ENCODE assay signal across 18 mouse cellular contexts in the genomic region with DNA sequence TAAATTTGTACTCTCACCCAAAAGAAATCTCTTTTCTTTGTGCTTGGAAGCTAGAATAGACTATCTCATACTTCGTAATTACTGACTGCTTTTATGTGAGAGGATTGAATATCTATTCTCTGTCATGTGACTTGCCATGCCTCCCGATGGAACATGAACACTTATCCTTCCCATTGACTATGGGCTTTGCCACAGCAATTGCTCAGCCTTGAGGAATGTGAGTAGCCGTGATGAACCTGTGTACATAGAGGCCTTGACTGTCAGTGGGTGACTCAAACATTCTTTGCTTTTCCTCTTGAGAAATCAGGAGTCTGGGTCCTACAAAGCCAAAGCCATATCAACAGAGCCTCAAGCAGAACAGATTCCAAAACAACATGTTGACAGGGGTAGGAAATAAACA. TPM values are rescaled to one million over a fixed set of nuclear protein-coding genes. Genes with fewer than 3 reads are reported as not detected.
A peak's percentile ranks its signal among the peaks of the same experiment; 100 is the strongest.
DNase-seq lines count a peak whose midpoint lies in the region; ATAC-seq and TF ChIP-seq lines count a peak whose summit lies in the region.
"Had no signal": no experiment of that assay in that cellular context is flagged by ENCODE, and none has a peak within 500 bp of the region (broad histone marks: within the 10 kb centered on the region; RNA-seq: fewer than 3 reads in every experiment).

No protein-coding gene starts in this region.

- TF ChIP-seq POLR2A in myocyte (IDR thresholded peaks at IDR 0.05; ENCODE audit: insufficient read length, low read depth) = no peak
- no peak for TF ChIP-seq POLR2A in kidney, adult 2 months (IDR thresholded peaks at IDR 0.05; ENCODE audit: low read depth, low read length)

- no peak overlapping the region for H3K4me3 ChIP-seq in gastrocnemius, adult 2 months
- H3K4me3 ChIP-seq in midbrain, embryonic 13.5 days (replicated peaks) = no peak overlapping the region
- no peak overlapping the region for H3K4me3 ChIP-seq in midbrain, embryonic 10.5 days
- no peak overlapping the region for H3K4me3 ChIP-seq in myocyte
- H3K4me3 ChIP-seq in kidney, adult 2 months (ENCODE audit: insufficient read depth, low read depth, low read length) = no peak overlapping the region
- H3K4me3 ChIP-seq: embryonic facial prominence, embryonic 15.5 days; heart, embryonic 13.5 days; midbrain, embryonic 12.5 days had no signal

- H3K9ac ChIP-seq in midbrain, embryonic 13.5 days (replicated peaks) = no peak overlapping the region
- H3K9ac ChIP-seq: embryonic facial prominence, embryonic 15.5 days; heart, embryonic 13.5 days; midbrain, embryonic 12.5 days had no signal

- intact Hi-C loops in gastrocnemius, adult 2 months (cut with DNase I) = no loop called here

- H3K9me3 ChIP-seq in midbrain, embryonic 13.5 days = no peaks in the 10 kb centered on the region
- H3K9me3 ChIP-seq in midbrain, embryonic 10.5 days (replicated peaks) = no peaks in the 10 kb centered on the region
- H3K9me3 ChIP-seq: embryonic facial prominence, embryonic 15.5 days; heart, embryonic 13.5 days; midbrain, embryonic 12.5 days had no signal

- H3ac ChIP-seq in myocyte (ENCODE audit: control insufficient read depth, insufficient read length) = no peak overlapping the region

- DNase-seq in gastrocnemius, adult 2 months = peak; percentile 18
- DNase-seq in gastrocnemius, adult 8-10 months (ENCODE audit: low spot score in 2 of 2) = no peak
- no peak for DNase-seq in midbrain, embryonic 10.5 days (ENCODE audit: low spot score)
- DNase-seq in adrenal gland, postnatal 14 days = peak; percentile 34
- no peak for DNase-seq in kidney, adult 2 months
- DNase-seq in thymus, postnatal 4 days = no peak
- DNase-seq: cerebellum, postnatal 25 days; gastrocnemius, postnatal 14 days; lung, postnatal 10 days; right cerebral cortex, postnatal 14 days had no signal

- no peaks in the 10 kb centered on the region for H3K79me2 ChIP-seq in myocyte (ENCODE audit: control insufficient read depth, insufficient read depth)

- H3K36me3 ChIP-seq in midbrain, embryonic 13.5 days = no peaks in the 10 kb centered on the region
- H3K36me3 ChIP-seq in midbrain, embryonic 10.5 days = no peaks in the 10 kb centered on the region
- H3K36me3 ChIP-seq in myocyte (ENCODE audit: control insufficient read depth, insufficient read depth) = no peaks in the 10 kb centered on the region
- peaks cover 1% of the 10 kb centered on the region for H3K36me3 ChIP-seq in kidney, adult 2 months (ENCODE audit: control insufficient read depth, insufficient read depth, low read length)
- H3K36me3 ChIP-seq: embryonic facial prominence, embryonic 15.5 days; heart, embryonic 13.5 days; midbrain, embryonic 12.5 days had no signal

- 66% methylated on average over 3 of the region's 3 CpGs for WGBS in midbrain, embryonic 13.5 days
- 82% methylated on average over 3 of the region's 3 CpGs for WGBS in midbrain, embryonic 10.5 days
- WGBS in kidney, adult 2 months = 69% methylated on average over 3 of the region's 3 CpGs

- no peak overlapping the region for H3K4me2 ChIP-seq in midbrain, embryonic 13.5 days (replicated peaks)
- peak overlapping the region; percentile 39 for H3K4me2 ChIP-seq in myocyte (ENCODE audit: low read depth)
- H3K4me2 ChIP-seq: embryonic facial prominence, embryonic 15.5 days; heart, embryonic 13.5 days; liver, embryonic 11.5 days; midbrain, embryonic 12.5 days had no signal

- ATAC-seq in midbrain, embryonic 13.5 days = 0 out of 2 replicates have a peak, but pooled peaks have one; percentile 27
- ATAC-seq: CD4-positive, CD25-positive, alpha-beta regulatory T cell, adult 4 months; forebrain, embryonic 16.5 days had no signal

- no peak for TF ChIP-seq CTCF in gastrocnemius, adult 2 months (IDR thresholded peaks at IDR 0.05)
- TF ChIP-seq CTCF in kidney, adult 2 months (conservative IDR thresholded peaks at IDR 0.05; ENCODE audit: insufficient read depth, insufficient read length, low read depth, low read length) = no peak

- no peaks in the 10 kb centered on the region for H3K27me3 ChIP-seq in midbrain, embryonic 13.5 days
- no peaks in the 10 kb centered on the region for H3K27me3 ChIP-seq in midbrain, embryonic 10.5 days (ENCODE audit: low read depth, poor library complexity, severe bottlenecking)
- H3K27me3 ChIP-seq in myocyte (ENCODE audit: control insufficient read depth, insufficient read depth, insufficient read length) = no peaks in the 10 kb centered on the region
- no peaks in the 10 kb centered on the region for H3K27me3 ChIP-seq in kidney, adult 2 months (replicated peaks; ENCODE audit: control insufficient read depth, insufficient read depth, low read length)
- H3K27me3 ChIP-seq: embryonic facial prominence, embryonic 15.5 days; heart, embryonic 13.5 days; midbrain, embryonic 12.5 days had no signal

- peak overlapping the region; percentile 58; the same call in 1 of the 2 replicates for H3K27ac ChIP-seq in gastrocnemius, adult 2 months
- no peak overlapping the region for H3K27ac ChIP-seq in midbrain, embryonic 13.5 days
- H3K27ac ChIP-seq in midbrain, embryonic 10.5 days (replicated peaks) = no peak overlapping the region
- no peak overlapping the region for H3K27ac ChIP-seq in kidney, adult 2 months (ENCODE audit: insufficient read depth, low read depth, low read length)
- H3K27ac ChIP-seq: midbrain, embryonic 12.5 days had no signal

- H3K4me1 ChIP-seq in midbrain, embryonic 13.5 days (replicated peaks) = peaks cover 12% of the 10 kb centered on the region; the same call in 1 of the 2 replicates
- 0 out of 2 replicates have a peak, but pooled peaks cover 7% of the 10 kb centered on the region for H3K4me1 ChIP-seq in midbrain, embryonic 10.5 days
- no peaks in the 10 kb centered on the region for H3K4me1 ChIP-seq in kidney, adult 2 months (ENCODE audit: control insufficient read depth, insufficient read depth, low read length)
- H3K4me1 ChIP-seq: midbrain, embryonic 12.5 days had no signal

TF ChIP-seq in myocyte, 11 proteins besides CTCF, POLR2A, EP300 and RAD21:
- no peak for TF ChIP-seq TCF12 (IDR thresholded peaks at IDR 0.05; ENCODE audit: insufficient read depth, poor library complexity, severe bottlenecking)
- 0 out of 2 replicates have a peak, but pooled peaks have one; percentile 49 for TF ChIP-seq CEBPB (IDR thresholded peaks at IDR 0.05; ENCODE audit: insufficient read depth, poor library complexity, severe bottlenecking)
- peak; percentile 92 for TF ChIP-seq USF1 (IDR thresholded peaks at IDR 0.05; ENCODE audit: low read depth)

RNA-seq across cellular contexts. Expression of a gene that starts 40.7 kb away (rescaled TPM):
- total RNA-seq in gastrocnemius, adult 2 months (2021) = under 1 TPM; 0.05 to 0.06 TPM
- total RNA-seq in gastrocnemius, adult 8-10 months (2022) = under 1 TPM; 0.02 to 0.05 (median 0.04) TPM
- 0.43 and 0.48 TPM in 2 replicates for polyA plus RNA-seq in midbrain, embryonic 13.5 days (2015; fragmentation: Nextera tagmentation; extraction: Ambion mirVana)
- 0.48 and 0.50 TPM in 2 replicates for polyA plus RNA-seq in midbrain, embryonic 10.5 days (2016; fragmentation: Nextera tagmentation; extraction: Ambion mirVana)
- 0.41 and 0.90 TPM in 2 replicates for total RNA-seq in adrenal gland, postnatal 14 days (2021)
- polyA plus RNA-seq in myocyte (2012; fragmentation: generic; extraction: Trizol) = 0.23 TPM
- polyA plus RNA-seq in kidney, adult 2 months (2012; rRNA removed) = 56.2 and 62.6 TPM in 2 replicates

Comparison
In these comparisons a context has a peak if more than half of its experiments do, and no peak if none do; other contexts are left out.
1. DNase-seq: peak in gastrocnemius, adult 2 months (single experiment) and adrenal gland, postnatal 14 days (single experiment); none in gastrocnemius, adult 8-10 months (0 of 2), midbrain, embryonic 10.5 days (single experiment), kidney, adult 2 months (single experiment) and thymus, postnatal 4 days (single experiment).
2. RNA of a gene that starts 40.7 kb away (polyA plus RNA-seq): 56.2 to 62.6 TPM in kidney, adult 2 months; 0.43 to 0.48 TPM in midbrain, embryonic 13.5 days, 0.48 to 0.50 TPM in midbrain, embryonic 10.5 days and 0.23 TPM in myocyte (single experiment); every median in the first group is over 10 times any median in the second.